Mouse (Mus musculus) left cerebral cortex, postnatal 4 days (tissue): ENCODE results near the gene Ubiad1. TPM values are rescaled to one million over a fixed set of nuclear protein-coding genes. Genes with fewer than 3 reads are reported as not detected.
A peak's percentile ranks its signal among the peaks of the same experiment; 100 is the strongest.

Experiments
- DNase-seq: peaks from one replicate; pipeline ENCODE4 v3.0.0-alpha.2; 2022
- intact Hi-C: fragments of 180-260 bp; cut with DNase I; formaldehyde crosslinking; loops from one replicate; pipeline ENCODE4 v1.15.1; 2025
- total RNA-seq, 2 experiments: library from RNA; stranded (reverse); gene quantifications; 2 replicates each; pipeline ENCODE4 v1.2.3; 2021

The Ubiad1 gene
- total RNA-seq, result 1 to 10 TPM; 8.5 to 8.6 TPM

DNA sequence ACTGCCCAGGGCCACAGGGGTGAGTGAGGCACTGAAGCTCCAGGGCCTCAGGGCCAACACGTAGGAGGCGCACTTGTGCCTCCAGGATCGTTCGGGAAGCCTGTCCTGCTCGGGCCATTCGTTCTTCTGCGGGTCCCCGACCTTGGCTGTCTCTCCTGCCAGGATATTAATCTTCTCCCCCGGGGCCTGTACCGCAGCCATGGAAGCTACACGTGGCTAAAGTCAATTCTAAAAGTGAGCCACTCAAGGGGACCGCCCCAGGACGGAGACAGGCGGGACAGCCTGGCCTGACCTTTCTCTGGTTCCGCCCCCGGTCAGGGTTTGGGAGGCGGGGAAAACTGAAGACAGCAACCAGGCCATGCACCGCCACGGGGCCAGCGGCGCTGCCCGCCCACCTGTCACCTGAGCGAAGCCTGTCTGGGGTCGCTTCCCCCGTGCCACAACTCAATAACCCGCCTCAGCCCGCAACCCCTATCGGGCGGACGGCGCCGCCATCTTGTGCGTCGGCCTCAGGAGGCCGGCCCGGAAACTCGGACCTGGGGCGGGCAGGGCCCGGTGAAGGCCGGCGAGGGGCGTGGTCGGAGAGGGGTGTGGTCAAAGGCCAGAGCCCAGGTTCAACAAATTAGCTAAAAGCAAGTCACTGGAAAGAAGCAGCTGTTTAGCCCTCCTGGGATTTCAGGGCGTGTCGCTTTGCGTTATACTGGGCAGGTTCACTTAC, at the start of gene Ubiad1:
Ubiad1 (minus strand) TSS at position 522 of the 718 bp plus-strand sequence.
- intact Hi-C loops, result no loop called here
- DNase-seq, result peak; percentile 83

DNA sequence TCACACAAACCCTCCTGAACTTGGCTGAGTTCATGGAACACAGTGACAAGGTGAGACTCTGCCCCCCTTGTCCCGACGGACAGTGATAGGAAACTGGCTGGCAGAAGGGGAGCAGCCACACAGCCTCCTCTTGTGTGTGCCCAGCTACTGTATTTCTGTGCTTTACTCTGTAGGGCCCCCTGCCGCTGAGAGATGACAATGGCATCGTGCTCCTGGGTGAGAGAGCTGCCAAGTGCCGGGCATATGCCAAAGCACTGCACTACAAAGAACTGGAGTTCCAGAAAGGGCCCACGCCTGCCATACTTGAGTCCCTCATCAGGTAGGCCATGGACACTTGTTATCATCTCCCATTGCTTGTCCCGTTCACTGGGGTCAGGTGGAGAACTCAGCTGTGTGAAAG, 46.9 kb upstream of the Ubiad1 start:
- peak; percentile 68 for DNase-seq
- intact Hi-C loops, result no loop called here

DNA sequence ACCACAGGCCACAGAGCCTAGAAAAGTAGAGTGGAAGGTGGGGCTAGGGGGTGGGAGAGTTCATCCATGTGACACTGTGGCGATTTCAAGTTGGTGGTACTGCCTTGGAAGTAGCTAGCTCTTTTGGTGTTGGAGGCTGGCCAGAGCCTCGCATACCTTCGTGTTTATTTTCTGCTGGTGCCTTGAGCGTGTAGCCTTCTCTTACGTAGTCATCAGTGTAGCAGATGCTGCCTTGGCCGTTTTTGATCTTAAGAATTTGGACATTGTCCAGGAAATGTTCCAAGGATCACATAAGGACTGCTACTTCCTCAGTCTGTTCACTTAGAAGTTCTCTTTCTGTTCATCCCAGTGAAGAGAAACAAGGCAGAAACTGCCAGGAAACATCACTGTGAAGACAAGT, 45.9 kb upstream of the Ubiad1 start:
- intact Hi-C loops, result no loop called here
- DNase-seq, result no peak

DNA sequence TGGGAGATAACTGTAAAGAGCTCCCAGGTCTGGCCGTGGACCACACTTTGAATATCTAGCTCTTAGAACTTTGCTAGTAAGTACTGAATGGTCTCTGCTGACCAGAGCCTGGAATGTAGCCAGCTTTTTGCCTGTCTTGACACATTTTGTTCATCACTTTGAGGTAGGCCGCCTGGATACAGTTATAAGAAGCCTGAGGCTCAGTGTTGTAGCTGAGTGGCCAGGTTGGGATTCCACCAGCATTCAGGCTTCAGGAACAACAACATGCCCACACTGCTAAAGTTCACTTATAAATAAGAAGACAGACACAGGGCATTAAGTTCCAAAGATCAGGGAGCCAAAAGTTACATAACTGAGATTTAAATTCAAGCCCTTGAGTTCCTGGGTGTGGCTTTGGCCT, 43.3 kb upstream of the Ubiad1 start:
- no peak for DNase-seq
- intact Hi-C loops, result no loop called here

DNA sequence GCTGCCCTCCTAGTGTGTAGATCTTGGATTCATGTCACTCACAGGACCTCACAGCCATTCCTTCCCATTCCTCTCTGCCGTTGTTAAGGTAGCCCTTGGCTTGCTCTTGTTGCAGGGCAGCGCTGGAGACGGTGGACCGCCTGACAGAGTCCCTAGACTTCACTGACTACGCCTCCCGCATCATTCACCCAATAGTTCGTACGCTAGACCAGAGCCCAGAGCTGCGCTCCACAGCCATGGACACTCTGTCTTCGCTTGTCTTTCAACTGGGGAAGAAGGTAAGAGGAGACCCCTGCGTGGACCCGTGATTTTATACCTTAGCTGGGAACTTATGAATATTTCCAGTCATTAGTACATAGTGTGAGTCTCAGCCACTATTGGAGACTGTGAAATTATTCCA, 39.9 kb upstream of the Ubiad1 start:
- DNase-seq, result no peak

DNA sequence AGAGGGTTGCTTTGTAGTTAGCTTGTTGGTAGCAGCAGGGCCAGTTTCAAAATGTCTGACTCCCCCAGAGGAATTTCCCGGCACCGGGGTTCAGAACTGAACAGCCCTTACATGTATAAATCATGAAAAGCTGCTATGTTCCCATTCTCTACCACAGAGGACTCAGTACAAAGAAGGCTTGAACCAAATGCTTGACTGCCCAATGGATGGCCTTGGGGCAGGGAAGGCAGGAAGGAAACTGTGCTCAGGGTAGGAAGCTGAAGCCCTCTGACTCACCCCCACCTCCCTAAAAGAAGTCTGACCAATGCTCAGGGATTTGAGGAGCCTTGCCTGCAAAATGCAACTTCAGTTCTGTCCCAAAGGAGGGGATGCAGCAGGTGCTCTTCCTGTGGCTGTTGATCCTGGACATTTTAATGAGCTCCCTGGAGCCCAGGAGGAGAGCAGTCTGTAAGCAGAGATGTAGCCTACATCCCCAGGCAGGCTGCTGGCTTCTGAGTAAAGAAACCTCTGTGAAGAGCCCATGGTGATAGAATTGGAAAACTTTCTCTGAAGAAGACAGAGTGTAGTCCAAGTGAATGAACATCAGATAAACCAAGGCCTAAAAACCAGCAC, 37.1 kb upstream of the Ubiad1 start:
- intact Hi-C loops, result no loop called here
- DNase-seq, result no peak

More for the DNA sequence above, 39.9 kb upstream of the Ubiad1 start:
- intact Hi-C loops, result no loop called here

DNA sequence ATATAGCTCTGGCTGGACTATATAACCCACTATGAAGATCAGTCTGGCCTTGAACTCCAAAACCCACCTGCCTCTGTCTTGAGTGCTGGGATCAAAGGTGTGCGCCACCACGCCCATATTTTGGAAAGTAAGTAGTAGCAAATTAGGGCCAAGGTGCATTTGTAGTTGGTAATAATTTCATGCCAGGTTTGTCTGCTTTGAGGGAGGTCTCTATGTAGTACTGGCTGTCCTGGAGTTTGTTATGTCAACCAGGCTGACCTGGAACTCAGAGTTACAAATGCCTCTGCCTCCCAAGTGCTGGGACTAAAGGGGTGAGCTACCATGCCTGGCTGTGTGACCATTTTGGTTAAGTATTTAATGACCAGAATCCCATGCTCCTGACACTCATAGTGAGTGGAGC, 35.7 kb upstream of the Ubiad1 start:
- no peak for DNase-seq
- intact Hi-C loops, result no loop called here

DNA sequence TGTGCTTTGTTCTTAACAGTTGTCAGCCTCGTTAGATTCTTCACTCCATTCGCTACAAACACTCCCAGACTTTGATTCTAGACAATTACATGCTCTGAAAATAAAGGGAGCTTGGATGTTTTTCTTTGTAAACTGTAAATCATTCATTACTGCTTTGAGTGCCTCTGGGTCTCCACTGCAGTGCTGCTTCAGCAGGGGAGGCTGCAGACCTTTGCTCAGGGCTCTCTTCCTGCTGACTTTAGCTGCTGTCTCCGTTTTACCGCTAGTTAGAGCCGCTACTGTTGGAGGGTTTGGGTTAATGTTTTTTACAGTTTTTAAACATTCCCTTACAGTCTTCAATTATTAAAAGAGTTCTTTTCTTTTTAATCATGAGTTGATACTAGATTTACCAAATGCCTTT, 28.9 kb upstream of the Ubiad1 start:
- intact Hi-C loops, result no loop called here
- no peak for DNase-seq

DNA sequence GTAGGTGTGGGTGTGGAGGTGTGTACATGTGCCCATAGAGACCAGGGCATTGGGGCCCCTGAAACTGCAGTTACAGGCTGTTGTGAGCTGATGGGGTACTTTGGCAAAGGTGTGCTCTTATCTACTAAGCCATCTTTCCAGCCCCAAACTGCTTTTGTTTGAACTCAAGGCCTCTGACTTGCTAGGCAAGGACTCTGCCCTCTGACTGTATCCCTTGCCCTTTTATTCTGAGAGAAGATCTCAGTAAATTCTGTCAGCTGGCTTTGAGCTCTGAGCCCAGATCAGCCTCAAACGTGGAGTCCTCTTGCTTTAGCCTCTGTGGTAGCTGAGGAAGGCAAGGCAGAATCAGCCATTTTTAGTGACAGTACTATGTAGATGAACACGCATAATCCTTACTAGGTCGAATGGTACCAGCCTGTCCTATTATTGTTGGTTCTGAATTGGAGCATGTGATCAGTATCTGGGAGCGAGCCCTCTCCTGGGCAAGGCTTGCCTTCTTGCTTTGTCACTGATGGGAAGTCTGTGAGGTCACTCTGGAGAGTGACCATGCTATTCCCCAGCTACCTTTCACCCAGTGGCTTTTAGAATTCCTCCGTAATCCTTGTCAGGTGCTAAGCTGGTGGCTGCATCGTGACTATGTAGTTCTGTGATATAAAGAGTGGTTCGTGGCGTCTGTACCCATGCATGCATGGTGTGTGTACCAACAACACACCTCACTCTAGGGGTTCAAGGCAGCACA, 28.0 kb upstream of the Ubiad1 start:
- DNase-seq, result no peak
- intact Hi-C loops, result no loop called here

DNA sequence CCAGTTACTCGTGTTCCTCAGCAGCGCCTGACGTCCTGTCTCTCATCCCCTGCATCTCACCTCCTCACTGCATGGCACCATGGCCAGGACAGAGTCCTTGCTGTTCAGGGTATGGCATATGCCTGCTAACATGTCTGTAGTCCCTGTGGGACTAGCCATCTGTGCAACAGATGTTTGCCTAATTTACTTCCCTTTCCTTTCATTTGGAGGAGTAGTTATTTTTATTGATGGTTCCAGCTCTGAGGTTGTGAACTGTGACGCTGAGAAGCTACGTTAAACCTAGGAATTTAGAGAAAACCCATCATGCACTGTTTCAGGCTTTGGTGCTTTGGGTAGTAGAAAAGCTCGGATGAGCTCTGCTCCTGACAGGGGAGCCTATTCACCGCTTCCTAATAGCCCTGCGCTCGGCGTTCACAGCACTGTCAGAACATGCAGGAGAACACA, 26.8 kb upstream of the Ubiad1 start:
- no peak for DNase-seq
- intact Hi-C loops, result no loop called here

DNA sequence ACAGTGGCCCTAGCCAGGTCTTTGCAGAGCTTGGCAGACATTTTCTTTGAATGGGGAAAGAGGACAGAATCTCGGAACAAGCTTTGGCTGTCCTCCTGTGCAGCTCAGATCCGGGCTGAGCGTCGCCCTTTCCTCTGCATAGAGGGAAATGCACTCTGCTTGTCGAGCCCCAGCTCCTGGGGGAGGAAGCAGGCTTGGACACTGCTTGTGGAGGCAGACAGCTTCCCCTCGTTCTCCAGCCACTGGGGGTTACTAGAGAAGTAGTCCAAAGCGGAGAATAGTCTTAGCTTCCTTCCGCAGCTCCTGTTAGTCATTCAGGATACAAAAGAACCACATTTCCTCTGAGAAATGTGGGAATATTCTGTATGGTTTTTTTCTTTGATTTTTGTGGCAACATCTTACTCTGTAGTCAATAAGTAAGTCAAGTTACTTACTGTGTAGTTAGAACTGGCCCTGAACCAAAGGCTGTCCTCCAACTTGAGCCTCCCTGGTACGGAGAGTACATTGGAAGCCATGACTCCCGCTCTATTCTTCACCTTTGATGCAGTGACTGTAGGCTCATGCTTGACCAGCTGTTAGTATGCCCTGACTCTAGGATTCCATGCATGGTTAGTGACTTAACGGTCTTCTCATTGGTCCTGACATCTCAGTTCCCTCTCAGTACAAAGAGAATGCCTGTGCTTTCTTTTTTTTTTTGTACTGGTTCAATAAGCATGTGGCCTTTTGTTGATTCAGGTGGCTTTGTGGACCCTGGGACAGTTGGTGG, 25.1 kb upstream of the Ubiad1 start:
- intact Hi-C loops, result no loop called here
- DNase-seq, result no peak

DNA sequence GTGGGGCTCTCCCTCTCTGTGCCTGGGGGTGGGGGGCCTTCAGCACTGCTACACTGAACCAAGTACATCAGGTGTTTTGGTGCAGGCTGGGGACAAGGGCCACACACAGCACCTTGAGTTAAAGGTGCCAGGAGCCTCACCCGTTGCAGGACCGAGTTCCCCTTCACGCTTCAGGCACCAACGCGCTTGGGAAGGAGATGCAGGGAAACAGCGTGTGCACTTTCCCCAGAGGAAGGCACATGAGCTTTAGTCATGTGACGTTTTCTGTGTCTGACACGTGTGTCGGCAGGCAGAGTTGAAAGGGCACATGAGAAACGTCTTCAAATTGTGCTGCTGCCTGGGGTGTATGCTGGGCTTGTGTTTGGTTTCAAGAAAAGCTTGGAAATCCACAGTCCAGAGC, 23.8 kb upstream of the Ubiad1 start:
- DNase-seq, result no peak
- intact Hi-C loops, result no loop called here

DNA sequence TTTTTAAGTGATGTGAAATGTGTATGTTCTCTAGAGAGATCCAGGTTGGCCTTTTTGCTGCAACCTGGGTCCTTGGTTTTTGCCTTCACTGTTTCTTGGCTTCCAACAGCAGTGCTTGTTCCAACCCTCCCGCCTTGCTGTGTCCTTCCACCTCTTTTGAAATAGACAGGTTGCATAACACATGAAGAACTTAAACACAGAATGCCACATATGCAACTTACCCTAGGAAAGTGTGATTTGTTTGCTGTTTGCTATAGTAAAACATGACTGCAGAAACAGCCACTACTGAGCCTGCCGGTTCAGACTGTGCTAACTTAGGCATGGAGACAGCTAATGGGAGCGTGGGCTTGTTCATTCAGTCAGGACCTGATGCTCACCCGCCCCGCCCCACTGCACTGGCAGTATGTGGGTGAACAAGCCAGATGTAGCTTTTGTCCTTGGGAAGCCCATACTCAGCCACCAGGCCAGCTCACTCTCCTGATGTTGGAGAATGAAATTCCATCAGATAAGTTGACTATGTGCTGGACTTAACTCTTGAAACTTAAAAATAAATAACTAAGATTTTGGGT, 22.0 kb upstream of the Ubiad1 start:
- intact Hi-C loops, result no loop called here
- no peak for DNase-seq

DNA sequence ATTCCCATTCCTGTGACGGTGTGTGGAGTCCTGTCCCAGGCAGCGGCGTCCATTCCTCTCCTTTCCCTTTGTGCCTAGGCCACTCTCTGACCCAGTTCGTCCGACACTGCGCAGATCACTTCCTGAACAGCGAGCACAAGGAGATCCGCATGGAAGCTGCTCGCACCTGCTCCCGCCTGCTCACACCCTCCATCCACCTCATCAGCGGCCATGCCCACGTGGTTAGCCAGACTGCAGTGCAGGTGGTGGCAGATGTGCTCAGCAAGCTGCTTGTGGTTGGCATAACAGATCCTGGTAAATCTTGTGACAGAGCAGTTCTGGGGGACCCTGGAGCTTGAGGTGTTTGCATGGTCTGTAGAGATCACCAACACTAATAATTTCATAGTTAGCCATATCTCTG, 20.3 kb upstream of the Ubiad1 start:
- no peak for DNase-seq
- intact Hi-C loops, result no loop called here

DNA sequence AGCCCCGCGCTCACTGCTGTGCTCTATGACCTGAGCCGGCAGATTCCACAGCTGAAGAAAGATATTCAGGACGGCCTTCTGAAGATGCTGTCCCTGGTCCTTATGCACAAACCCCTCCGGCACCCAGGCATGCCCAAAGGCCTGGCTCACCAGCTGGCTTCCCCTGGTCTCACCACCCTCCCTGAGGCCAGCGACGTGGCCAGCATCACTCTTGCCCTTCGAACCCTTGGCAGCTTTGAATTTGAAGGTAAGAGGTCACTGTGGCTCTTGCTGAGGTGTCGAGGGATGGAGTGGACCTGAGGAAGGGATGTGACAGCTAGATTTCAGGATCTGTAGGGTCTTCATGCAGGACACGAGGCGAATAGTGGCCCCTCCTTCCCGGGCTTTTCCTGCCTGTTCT, 19.7 kb upstream of the Ubiad1 start:
- no peak for DNase-seq
- intact Hi-C loops, result no loop called here

DNA sequence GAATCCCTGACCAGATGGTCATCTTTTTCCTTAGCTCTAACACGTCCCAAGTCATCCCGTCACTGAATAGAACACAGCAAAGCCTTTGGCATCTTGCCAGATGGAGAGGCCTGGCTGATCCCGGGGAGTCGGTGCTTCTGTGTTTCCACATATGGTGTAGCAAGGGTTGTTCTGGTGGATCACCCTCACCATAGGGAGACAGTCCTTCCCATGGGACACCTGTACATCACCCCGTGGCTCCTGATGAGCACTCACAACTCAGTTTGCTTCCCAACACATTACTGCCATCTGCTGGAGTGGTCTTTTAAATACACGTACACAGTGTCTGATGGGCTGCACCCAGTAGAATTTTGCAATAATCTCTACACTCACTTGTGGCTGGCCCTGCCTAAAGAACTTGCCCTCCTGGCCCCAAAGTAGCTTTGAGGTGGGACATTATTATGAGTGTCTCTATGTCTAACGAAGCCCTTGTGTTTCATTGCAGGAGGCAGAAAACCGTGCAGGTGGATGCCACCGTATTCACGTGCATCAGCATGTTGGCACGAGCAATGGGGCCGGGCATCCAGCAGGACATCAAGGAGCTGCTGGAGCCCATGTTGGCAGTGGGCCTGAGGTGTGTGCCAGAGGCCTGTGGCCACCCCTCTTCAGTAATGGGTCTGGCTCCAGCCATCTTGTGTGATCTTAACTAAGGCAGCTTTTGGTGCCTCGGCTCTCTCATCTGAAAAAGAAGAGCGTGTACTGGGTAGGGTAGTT, 18.8 kb upstream of the Ubiad1 start:
- intact Hi-C loops, result no loop called here
- peak; percentile 47 for DNase-seq

DNA sequence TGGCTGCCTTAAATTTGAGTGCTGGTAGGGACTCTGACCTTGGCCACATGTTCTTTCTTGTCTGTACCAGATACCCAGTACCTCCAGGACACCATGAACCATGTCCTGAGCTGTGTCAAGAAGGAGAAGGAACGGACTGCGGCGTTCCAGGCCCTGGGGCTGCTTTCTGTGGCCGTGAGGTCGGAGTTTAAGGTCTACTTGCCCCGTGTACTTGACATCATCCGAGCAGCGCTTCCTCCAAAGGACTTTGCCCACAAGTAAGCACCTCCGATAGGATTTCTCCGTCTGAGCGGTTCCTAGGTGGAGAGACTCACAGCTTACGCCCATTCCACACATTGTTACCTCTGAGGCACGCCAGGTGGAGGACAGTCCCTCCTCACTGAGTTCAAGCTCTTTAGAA, 18.1 kb upstream of the Ubiad1 start:
- intact Hi-C loops, result no loop called here
- DNase-seq, result no peak

DNA sequence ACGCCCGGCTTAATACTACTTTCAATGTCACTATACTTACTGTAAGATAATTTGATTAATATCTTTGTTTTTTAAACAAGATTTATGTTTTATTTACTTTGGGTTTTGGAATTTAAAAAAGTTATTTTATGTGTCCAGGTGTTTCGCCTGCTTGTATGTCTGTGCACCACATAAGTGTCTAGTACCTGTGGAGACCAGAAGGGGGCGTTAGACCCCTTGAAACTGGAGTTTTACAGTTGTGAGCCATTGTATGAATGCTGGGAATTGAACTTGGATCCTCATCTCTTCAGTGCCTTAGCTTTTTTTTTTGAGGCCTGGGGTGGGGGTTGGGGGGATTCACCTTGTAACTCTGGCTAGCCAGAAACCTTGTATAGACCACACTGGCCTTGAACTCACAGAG, 17.2 kb upstream of the Ubiad1 start:
- intact Hi-C loops, result no loop called here
- DNase-seq, result no peak

DNA sequence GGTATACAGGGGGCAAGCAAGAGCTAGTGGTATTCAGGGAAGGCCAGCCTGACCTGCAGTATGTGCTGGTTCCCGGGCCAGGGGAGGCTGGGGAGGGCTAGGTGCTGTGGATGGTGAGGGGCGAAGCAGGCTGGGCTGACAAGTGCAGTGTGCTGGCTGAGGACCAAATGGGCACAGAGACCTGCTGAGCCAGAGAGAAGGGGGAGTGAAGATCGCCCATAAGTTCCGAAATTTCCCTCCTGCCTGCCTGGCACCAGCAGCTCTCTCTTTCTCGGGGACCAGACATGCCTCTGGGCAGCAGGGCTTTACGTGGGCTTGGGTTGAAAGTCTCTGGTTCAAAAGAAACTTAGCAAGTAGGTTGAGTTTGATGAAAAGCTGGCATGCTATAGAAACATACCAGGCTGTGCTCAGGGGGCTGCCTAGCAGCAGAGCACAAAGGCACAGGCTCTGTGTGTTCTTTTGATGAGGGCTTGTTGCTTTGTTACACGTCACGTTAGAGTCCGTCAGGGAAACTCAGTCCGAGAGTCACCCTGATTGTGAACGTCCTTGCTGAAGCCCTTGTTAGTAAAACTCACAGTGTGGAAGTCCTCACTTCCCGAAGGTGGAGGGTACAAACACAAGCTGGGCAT, 16.2 kb upstream of the Ubiad1 start:
- intact Hi-C loops, result no loop called here
- DNase-seq, result peak; percentile 64
